Mouse (Mus musculus) cerebellum, adult 9-10 months (tissue): Measurements from ENCODE around the gene Btbd9.

Experiments used
- DNase-seq: peaks from one replicate; pipeline ENCODE4 v3.0.0; 2022

Gene Btbd9

DNA sequence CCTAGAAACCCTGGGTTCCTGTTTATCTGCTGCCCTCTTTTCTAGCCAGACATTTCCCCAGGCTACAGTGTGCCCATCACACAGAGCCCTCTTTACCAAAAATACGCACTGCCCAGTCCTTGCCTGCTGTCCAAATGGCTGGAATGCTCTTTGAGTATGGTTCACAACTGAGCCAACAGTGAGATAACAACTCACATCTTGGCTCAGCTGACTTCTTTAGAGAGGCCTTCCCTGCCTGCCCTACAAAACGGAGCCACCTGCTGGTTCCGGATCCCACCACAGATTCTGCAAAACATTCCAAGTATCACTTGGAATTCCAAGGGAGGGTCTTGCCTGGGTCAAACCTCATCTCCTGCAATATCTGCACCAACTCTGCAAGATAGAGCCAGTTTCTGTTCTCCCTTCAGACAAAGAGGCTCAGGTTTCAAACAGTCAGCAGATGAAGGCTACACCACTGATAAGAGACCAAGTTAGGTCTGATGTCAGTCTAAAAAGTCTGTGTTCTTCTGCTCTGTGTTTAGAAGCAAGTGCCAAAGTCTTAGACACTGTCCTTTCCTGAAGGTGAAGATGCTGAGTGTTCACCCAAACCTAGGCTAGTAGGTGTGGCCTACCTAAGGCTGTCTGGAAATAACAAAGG, 130.4 kb downstream of the Btbd9 start:
- DNase-seq = no peak

GRCm38 (mm10) chr17:30439702-30440101, 136.6 kb downstream of the Btbd9 start:
- DNase-seq = no peak

GRCm38 (mm10) chr17:30438786-30439185, 137.5 kb downstream of the Btbd9 start:
- DNase-seq = no peak

GRCm38 (mm10) chr17:30436021-30436461, 140.2 kb downstream of the Btbd9 start:
- DNase-seq = no peak

- DNase-seq = no peak
These were observed 140.8 kb downstream of the Btbd9 start for GRCm38 (mm10) chr17:30435478-30435877.

DNA sequence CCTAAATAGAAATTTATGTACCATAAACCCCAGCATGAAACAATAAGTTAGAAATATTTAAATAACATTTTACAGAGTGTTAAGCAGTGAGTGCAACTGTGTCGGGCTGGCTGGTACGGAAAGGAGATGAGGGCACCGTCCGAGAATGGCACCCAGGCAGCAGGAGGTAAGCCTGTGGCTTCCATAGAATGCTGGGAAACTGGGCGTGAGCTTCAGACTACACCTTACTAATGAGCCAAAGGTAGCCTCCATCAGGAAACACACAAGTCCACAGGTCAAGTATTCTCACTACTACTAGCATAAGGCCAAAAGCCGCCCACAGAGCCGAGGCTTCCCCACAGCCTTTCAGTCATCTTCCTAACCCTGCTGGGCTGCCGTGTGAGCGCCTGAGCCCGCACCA, 144.2 kb downstream of the Btbd9 start:
- no peak for DNase-seq

DNA sequence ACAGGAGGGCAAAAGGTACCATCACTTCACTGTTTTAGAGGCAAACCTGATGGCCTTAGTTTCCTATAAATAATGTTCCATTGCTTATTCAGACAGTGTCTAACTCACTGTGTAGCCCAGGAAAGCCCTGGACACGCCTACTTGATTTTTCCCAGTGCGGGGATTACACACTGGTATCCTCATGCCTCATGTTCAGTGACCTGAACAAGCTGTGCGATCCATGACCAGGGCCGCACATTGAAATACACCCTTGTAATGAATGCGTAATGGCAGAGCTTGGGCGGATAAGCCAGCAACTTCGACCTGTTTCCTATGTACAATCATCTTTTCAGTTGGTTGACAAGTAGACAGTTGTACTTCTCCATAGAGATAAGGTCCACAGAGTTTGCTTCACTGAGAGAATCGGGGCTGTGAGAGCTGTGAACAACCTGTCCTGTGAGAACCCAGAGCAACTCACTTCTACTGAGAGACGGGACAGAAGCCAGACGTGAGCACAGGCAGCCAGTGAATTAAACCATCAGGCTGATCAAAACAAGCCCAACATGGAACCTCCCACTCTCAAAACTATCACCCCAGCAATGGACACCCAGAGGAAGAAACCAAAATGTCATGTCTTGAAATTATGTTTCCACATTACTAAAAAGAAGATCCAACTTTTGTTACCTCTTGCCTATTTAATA, 145.2 kb downstream of the Btbd9 start:
- no peak for DNase-seq

DNA sequence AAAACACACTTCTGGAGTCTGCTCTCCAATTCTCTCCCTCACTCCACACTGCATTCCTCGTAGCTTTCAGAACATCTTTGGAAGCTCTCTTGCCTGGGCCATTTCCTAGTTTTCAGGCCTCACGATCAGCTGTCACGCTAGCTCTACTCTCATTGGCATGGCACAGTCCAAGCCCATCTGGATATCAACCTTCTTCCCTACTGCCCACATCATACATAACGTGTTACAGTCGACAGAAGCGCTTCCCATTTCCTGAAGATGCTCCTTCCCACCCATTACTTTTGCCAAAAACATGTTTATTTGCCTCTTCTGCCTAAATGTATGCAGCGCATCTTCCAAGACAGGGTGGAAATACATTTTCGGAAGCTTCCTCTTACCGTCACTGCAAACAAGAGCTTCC, 147.6 kb downstream of the Btbd9 start:
- DNase-seq = no peak

GRCm38 (mm10) chr17:30423256-30423852, 152.9 kb downstream of the Btbd9 start:
- no peak for DNase-seq

DNA sequence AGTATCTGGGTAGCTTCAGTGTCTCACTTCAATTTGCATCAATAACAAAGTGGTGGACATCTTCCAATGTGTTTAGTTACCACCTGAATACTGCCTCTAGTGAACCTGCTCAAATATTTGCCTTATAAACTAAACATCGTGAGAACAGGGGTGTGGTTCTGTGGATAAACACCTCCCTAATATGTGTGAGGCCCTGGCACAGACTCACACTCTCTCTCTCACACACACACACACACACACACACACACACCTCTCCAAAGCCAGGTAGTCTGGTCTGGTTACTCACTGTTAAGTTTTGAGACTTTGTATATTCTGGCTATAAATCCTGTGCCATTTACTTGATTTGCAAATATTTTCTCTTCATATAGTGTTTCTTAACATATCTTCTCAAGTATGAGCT, 154.0 kb downstream of the Btbd9 start:
- DNase-seq = no peak

- no peak for DNase-seq
These were observed 155.0 kb downstream of the Btbd9 start for GRCm38 (mm10) chr17:30421256-30421655.

- no peak for DNase-seq
These were observed 156.8 kb downstream of the Btbd9 start for GRCm38 (mm10) chr17:30419494-30419893.

DNA sequence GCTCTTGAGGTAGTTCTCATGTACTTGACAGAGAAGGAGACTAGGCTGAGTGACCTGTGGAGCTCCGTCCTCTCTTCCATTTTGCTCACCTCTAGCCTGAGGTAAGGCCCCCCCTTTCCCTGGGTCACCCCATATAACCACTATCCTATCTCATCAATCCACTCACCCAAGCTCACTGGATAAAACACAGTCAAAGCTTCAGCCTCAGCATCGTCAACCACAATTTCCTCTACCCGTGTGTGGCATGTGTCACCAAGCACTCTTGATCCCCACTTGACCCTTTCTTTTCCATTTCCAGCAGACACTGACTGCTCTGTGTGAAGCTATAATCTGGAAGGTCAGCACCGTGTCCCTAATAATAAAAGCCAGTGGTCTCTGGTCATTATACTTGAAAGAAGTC, 157.8 kb downstream of the Btbd9 start:
- DNase-seq = no peak

GRCm38 (mm10) chr17:30417106-30417505, 159.2 kb downstream of the Btbd9 start:
- DNase-seq = no peak

DNA sequence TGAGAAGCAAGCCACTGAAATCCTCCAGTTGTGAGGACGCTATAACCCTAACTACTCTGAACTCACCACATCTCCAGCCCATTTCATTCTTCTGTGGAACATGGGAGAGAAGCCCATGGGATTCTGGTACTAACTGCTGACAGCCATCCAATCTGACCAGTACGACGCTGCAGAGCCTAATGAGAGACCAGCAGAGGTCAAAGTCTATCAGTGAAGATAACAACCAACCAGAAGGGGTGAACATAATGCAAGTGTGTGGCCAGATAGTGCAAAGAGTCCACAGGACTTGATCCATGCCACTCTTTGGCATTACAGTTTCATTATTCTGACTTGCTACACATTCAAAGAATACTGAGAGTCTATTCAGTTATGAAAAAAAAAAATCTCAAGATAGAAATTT, 160.6 kb downstream of the Btbd9 start:
- DNase-seq = no peak

DNA sequence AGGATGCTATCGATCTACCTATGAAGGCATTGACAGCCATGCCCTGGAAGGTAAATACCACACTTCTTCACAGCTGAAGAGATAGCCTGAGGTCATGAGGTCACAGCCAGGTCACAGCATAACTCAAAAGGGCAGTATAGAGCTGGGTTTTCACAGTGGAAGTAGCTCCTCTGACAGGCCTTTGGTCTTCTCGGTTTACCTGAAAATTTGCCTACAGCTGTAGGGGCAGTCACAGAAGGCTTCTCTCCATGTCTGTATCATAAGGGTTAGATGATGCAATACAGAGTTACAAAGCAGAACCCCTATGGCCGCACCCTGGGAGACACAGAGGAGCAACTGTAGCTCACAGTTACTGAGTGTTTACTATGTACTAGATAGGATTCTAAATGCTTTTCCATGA, 163.3 kb downstream of the Btbd9 start:
- no peak for DNase-seq

DNA sequence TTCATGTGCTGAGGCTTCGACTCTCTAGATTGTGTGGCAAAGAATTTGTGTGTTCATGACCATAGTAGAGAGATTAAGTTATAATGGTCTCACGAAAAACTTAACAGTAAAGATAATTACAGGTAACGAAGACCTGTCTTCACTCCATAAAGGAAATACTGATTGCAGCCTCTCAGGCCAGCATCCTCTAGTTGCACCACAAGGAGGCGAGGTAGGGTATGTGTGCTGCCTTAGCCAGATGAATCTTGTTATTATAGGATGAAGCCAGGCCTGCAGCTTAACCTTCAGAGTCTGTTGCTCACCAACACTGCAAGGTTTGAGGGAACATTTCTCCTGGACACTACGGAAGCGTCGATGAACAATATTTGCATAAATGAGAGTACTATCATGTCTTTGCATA, 170.3 kb downstream of the Btbd9 start:
- DNase-seq = no peak

GRCm38 (mm10) chr17:30402871-30403270, 173.4 kb downstream of the Btbd9 start:
- DNase-seq = no peak

- no peak for DNase-seq
These were observed 181.0 kb downstream of the Btbd9 start for GRCm38 (mm10) chr17:30395261-30395660.

- DNase-seq = peak; percentile 46
These were observed 184.3 kb downstream of the Btbd9 start for GRCm38 (mm10) chr17:30392031-30392430.

DNA sequence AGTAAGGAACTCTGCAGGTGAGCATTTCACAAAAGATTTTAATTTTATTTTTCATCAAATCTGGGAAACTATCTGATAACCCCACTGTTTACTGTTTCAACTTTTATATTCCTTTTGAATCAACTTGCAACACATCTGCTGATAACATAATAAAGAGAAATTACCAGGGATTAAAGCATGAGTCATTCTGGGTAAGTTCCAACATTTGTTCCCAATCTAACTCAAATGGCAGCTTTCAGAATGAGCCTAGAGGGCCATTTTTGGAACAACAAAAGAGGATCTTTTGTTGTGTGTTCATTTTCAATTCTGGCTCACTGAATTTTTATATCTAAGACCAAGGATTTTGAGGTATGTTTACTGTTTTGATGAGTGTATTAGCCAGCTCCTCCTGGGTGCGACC, 185.1 kb downstream of the Btbd9 start:
- DNase-seq = peak; percentile 32

DNA sequence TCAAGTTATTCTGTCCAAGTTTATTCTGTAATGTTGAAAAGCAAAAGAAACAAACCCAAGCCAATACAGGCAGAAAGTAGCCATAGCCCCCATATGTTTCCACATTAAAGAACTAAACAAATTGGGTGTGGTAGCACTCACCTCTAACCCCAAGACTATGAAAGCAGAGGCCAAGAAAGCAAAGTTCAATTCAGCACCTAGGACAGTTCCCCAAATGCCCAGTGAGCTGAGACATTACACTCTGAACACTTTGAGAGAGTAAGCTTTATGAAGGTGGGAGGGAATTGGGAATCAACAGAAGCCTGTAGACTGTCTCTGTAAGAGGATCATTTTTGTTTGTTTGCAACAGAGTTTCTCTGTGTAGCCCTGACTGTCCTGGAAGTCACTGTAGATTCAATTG, 186.6 kb downstream of the Btbd9 start:
- no peak for DNase-seq

DNA sequence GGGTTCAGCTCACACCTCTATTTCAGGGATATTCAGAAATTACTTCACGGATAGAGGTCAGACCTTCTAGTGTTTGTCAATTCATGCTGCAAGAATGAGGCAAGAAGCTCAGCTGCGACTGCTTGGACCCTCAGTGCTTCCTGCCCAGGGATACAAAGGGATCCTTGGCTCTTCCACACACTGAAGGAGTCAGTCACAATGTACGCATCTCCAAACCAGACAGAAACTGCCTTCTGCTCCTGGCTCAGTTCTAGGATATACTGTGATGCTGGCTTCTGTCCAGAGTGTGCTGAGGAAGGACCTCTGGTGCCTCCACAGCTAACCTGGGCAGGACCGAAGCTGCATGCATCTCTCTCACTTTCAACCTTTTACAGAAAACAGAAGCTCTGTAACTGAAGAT, 187.5 kb downstream of the Btbd9 start:
- DNase-seq = peak; percentile 93

GRCm38 (mm10) chr17:30388391-30388790, 187.9 kb downstream of the Btbd9 start:
- DNase-seq = peak; percentile 24
